Mouse (Mus musculus): ENCODE measurements around the gene Aqp7. TPM values are rescaled to one million over a fixed set of nuclear protein-coding genes. Genes with fewer than 3 reads are reported as not detected.

Gene Aqp7
- polyA plus RNA-seq, 1 experiment = not detected

GRCm38 (mm10) chr4:41050726-41051675 is 3.1 kb upstream of the Aqp7 start:
- Histone ChIP-seq H3K36me3 (ENCODE audit: control insufficient read depth) (no peaks in the 10 kb centered on the region), H3K4me3 (replicated peaks) (peak overlapping the region; percentile 3), H3K9me3 (ENCODE audit: control insufficient read depth, low read length) (no peaks in the 10 kb centered on the region), H3K27me3 (ENCODE audit: control insufficient read depth) (no peaks in the 10 kb centered on the region), H3K4me1 (ENCODE audit: control insufficient read depth) (peaks cover 20% of the 10 kb centered on the region)
- TF ChIP-seq GATA1 (IDR thresholded peaks at IDR 0.05; ENCODE audit: low read length) (no peak), TAL1 (IDR thresholded peaks at IDR 0.05; ENCODE audit: low read length) (no peak)

DNA sequence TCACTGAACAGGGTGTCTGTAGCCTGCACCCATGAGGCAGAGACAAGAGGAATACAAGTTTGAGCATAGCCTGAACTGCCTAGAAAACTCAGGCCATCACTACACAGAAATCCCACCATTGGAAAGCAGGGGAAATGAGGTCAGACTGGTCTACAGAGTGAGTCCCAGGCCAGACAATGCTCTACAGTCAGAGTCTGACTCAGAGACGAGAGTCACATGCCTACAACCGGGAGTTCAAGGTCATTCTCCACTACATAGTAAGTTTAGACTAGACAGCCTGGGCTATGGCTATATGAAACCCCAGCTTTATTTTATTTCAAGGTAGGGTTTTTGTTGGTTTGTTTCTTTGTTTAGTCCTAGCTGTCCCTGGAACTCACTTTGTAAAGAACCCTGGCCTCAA is 987 bp upstream of the Aqp7 start:
- Histone ChIP-seq H3K4me1 (ENCODE audit: control insufficient read depth) (peaks cover 6% of the 10 kb centered on the region), H3K4me3 (replicated peaks) (no peak overlapping the region), H3K36me3 (ENCODE audit: control insufficient read depth) (no peaks in the 10 kb centered on the region), H3K9me3 (ENCODE audit: control insufficient read depth, low read length) (no peaks in the 10 kb centered on the region), H3K27me3 (ENCODE audit: control insufficient read depth) (no peaks in the 10 kb centered on the region)
- TF ChIP-seq GATA1 (IDR thresholded peaks at IDR 0.05; ENCODE audit: low read length) (no peak), TAL1 (IDR thresholded peaks at IDR 0.05; ENCODE audit: low read length) (no peak)

DNA sequence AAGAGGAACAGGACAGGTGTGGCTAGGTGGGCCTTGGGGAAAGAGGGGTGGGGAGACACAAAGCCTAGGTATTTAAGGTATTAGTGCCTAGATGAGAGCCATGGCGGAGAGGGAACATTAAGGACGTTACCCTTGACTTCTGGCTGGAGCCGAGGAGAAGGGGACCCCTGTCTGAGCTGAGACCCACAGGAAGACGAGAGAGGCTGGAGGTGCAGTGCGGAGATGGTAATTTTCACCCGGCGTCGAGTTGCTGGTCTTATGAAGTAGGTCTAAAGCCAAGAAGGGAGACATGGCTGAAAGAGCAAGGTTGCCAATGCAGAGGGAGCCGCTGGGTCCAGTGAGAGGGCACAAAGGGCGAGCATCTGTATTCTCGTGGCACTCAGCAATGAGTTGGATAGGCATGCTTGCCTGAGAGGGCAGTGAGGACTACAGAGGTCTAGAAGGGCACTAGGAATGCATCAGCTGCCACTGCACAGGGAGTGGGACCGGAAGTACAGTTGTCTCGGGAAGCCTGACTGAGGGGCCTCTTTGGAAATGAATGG is 1.6 kb downstream of the Aqp7 start:
- Histone ChIP-seq H3K4me3 (replicated peaks) (no peak overlapping the region), H3K4me1 (ENCODE audit: control insufficient read depth) (peaks cover 4% of the 10 kb centered on the region), H3K36me3 (ENCODE audit: control insufficient read depth) (no peaks in the 10 kb centered on the region), H3K27me3 (ENCODE audit: control insufficient read depth) (no peaks in the 10 kb centered on the region), H3K9me3 (ENCODE audit: control insufficient read depth, low read length) (no peaks in the 10 kb centered on the region)
- no peak for TF ChIP-seq TAL1 (IDR thresholded peaks at IDR 0.05; ENCODE audit: low read length)
- no peak for TF ChIP-seq GATA1 (IDR thresholded peaks at IDR 0.05; ENCODE audit: low read length)

DNA sequence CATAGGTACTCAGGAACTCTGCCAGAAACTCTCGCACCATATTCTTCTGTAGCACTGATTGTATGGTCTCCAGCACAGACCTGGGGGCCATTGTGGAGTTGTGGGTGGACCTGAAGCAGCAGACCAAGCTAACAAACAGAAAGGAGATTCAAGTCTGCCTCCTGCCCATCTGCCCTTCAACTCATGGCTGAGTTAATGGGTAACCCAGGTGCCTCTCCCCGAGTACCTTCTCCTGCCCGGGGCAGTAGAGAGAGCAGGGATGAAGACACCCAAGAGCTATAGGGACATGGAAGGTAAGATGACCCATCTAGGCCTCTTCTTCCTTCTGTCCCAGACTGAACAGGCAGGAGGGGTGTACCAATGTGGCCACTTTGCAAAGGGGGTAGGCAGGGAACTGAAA is 2.7 kb downstream of the Aqp7 start:
- H3K9me3 ChIP-seq (ENCODE audit: control insufficient read depth, low read length) = no peaks in the 10 kb centered on the region
- no peaks in the 10 kb centered on the region for H3K27me3 ChIP-seq (ENCODE audit: control insufficient read depth)
- H3K36me3 ChIP-seq (ENCODE audit: control insufficient read depth) = no peaks in the 10 kb centered on the region
- peak overlapping the region; percentile 7 for H3K4me3 ChIP-seq (replicated peaks)
- no peaks in the 10 kb centered on the region for H3K4me1 ChIP-seq (ENCODE audit: control insufficient read depth)
- TF ChIP-seq TAL1 (IDR thresholded peaks at IDR 0.05; ENCODE audit: low read length) = no peak
- no peak for TF ChIP-seq GATA1 (IDR thresholded peaks at IDR 0.05; ENCODE audit: low read length)

DNA sequence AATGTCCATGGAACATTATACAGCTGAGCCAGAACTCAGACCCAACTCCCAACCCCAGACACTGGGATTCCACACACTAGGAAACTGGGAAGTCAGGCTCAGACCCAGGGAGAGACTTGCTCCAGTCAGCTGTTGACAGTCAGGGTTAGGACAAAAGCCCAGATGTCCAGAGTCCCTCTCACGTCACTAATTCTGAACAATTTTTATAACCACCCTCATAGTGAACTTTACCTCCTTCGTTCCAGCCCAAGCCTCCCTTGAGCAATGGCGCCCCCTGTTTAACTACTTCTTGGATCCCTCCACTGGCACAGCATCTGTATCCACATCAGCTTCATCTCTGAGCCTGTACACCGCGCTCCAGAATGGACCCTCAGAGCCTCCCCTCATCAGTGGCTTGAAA is 4.0 kb downstream of the Aqp7 start:
- Histone ChIP-seq H3K4me1 (ENCODE audit: control insufficient read depth) (no peaks in the 10 kb centered on the region), H3K9me3 (ENCODE audit: control insufficient read depth, low read length) (no peaks in the 10 kb centered on the region), H3K4me3 (replicated peaks) (no peak overlapping the region), H3K36me3 (ENCODE audit: control insufficient read depth) (no peaks in the 10 kb centered on the region), H3K27me3 (ENCODE audit: control insufficient read depth) (no peaks in the 10 kb centered on the region)
- no peak for TF ChIP-seq GATA1 (IDR thresholded peaks at IDR 0.05; ENCODE audit: low read length)
- TF ChIP-seq TAL1 (IDR thresholded peaks at IDR 0.05; ENCODE audit: low read length) = no peak

GRCm38 (mm10) chr4:41042880-41043279 is 5.1 kb downstream of the Aqp7 start:
- no peaks in the 10 kb centered on the region for H3K4me1 ChIP-seq (ENCODE audit: control insufficient read depth)
- no peak overlapping the region for H3K4me3 ChIP-seq (replicated peaks)
- no peaks in the 10 kb centered on the region for H3K9me3 ChIP-seq (ENCODE audit: control insufficient read depth, low read length)
- TF ChIP-seq GATA1 (IDR thresholded peaks at IDR 0.05; ENCODE audit: low read length) = no peak
- TF ChIP-seq TAL1 (IDR thresholded peaks at IDR 0.05; ENCODE audit: low read length) = no peak
- no peaks in the 10 kb centered on the region for H3K36me3 ChIP-seq (ENCODE audit: control insufficient read depth)
- H3K27me3 ChIP-seq (ENCODE audit: control insufficient read depth) = no peaks in the 10 kb centered on the region

GRCm38 (mm10) chr4:41040983-41041382 is 7.0 kb downstream of the Aqp7 start:
- H3K9me3 ChIP-seq (ENCODE audit: control insufficient read depth, low read length) = no peaks in the 10 kb centered on the region
- H3K4me3 ChIP-seq (replicated peaks) = no peak overlapping the region
- no peaks in the 10 kb centered on the region for H3K4me1 ChIP-seq (ENCODE audit: control insufficient read depth)
- no peaks in the 10 kb centered on the region for H3K36me3 ChIP-seq (ENCODE audit: control insufficient read depth)
- TF ChIP-seq TAL1 (IDR thresholded peaks at IDR 0.05; ENCODE audit: low read length) = no peak
- no peak for TF ChIP-seq GATA1 (IDR thresholded peaks at IDR 0.05; ENCODE audit: low read length)
- H3K27me3 ChIP-seq (ENCODE audit: control insufficient read depth) = no peaks in the 10 kb centered on the region

DNA sequence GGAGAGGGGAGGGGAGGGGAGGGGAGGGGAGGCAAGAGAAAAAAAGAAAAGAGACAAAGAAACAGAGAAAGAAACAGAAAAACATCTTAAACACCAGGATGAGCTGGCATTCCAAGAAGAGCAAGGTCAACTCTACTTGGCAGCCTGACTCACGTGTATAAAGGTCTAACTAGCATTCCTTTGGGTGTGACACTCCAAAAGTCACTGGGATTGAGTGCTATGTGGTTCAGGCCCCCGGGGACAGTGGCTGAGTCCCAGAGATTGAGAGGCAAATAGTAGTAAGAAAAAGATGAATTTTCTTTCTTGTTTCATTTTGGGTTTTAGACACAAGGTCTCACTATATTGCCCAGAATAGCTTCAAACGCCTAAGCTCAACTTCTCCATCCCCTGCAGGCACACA is 10.0 kb downstream of the Aqp7 start:
- Histone ChIP-seq H3K27me3 (ENCODE audit: control insufficient read depth) (no peaks in the 10 kb centered on the region), H3K4me1 (ENCODE audit: control insufficient read depth) (no peaks in the 10 kb centered on the region), H3K36me3 (ENCODE audit: control insufficient read depth) (no peaks in the 10 kb centered on the region; the same call in 1 of the 2 replicates), H3K9me3 (ENCODE audit: control insufficient read depth, low read length) (no peaks in the 10 kb centered on the region), H3K4me3 (replicated peaks) (no peak overlapping the region)
- TF ChIP-seq GATA1 (IDR thresholded peaks at IDR 0.05; ENCODE audit: low read length) (no peak), TAL1 (IDR thresholded peaks at IDR 0.05; ENCODE audit: low read length) (no peak)

DNA sequence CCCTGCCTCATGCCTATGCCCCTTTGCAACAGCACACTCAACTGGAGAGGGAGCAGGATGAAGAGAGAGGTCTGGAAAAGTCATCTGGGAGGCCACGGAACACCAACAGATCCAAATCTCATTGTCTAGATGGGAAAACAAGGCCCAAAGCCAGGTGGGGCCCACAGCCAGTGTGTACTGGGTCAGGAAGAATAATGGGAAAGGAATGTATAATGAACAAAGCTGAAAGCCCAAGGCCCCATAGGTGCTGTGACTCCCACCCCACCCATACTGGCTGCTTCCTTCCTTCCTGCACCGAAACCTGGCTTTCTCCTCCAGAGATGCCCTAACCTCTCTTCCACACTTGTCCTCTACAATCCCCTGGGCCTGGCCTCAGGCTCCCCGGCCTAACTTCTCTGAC is 16.7 kb downstream of the Aqp7 start:
- Histone ChIP-seq H3K9me3 (ENCODE audit: control insufficient read depth, low read length) (no peaks in the 10 kb centered on the region), H3K27me3 (ENCODE audit: control insufficient read depth) (no peaks in the 10 kb centered on the region), H3K4me3 (replicated peaks) (no peak overlapping the region), H3K4me1 (ENCODE audit: control insufficient read depth) (peaks cover 19% of the 10 kb centered on the region), H3K36me3 (ENCODE audit: control insufficient read depth) (peaks cover 31% of the 10 kb centered on the region)
- no peak for TF ChIP-seq GATA1 (IDR thresholded peaks at IDR 0.05; ENCODE audit: low read length)
- no peak for TF ChIP-seq TAL1 (IDR thresholded peaks at IDR 0.05; ENCODE audit: low read length)

Measured in erythroblast, embryonic 14.5 days (primary cell).